Mouse (Mus musculus) adrenal gland, adult 10 weeks (tissue): ENCODE results near the gene Mapk6. TPM values are rescaled to one million over a fixed set of nuclear protein-coding genes. Genes with fewer than 3 reads are reported as not detected.

Experiments
- polyA plus RNA-seq: library from polyadenylated mRNA; stranded (reverse); fragments of 350-450 nt; fragmentation: Illumina TruSeq; extraction: RNeasy Lipid Tissue Mini Kit (QIAGEN cat#74804); gene quantifications from one replicate; pipeline ENCODE4 v1.2.3, GENCODE M21; 2014; ENCODE audit warnings: low read depth, low replicate concordance

Mapk6 gene
- 53.3 TPM for polyA plus RNA-seq

GRCm38 (mm10) chr9:75409852-75410378 lies at the start of gene Mapk6:
TSS of gene Mapk6 (minus strand) at chr9:75410005.

DNA sequence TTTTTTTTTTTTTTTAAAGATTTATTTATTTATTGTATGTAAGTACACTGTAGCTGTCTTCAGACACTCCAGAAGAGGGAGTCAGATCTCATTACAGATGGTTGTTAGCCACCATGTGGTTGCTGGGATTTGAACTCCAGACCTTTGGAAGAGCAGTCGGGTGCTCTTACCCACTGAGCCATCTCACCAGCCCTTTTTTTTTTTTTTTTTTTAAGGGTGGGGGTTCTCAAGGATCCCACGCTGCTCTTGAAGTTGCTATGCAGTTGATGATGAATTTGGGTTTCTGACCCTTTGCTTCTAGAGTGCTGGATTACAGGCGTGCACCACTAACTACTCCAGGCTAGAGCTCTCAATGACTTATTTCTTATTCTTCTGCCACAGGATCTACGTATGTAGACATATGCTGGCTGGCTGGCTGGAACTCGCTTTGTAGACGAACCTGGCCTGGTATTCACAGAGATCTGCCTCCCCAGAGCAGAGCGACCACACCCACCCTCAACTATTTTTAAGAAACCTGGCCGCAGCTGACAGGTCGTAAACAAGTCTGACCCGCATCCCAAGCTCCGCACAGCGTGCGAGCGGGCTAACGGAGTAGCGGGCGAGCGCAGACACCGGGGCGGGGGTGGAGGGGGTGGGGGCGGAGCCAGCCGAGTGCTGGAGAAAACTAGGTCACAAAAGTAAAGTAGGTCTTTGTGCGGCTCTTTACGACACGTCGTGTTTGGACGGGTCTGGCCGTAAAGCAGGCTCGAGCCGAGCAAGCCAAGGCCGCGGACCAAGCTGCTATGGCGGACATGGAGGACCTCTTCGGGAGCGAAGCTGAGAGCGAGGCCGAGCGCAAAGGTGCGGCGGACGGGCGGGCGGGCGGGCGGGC lies 31.2 kb upstream of the Mapk6 start, which contains the start of gene Leo1:
TSS of gene Leo1 (plus strand) at position 729 of the 871 bp plus-strand sequence.

GRCm38 (mm10) chr9:75347458-75347857 lies 62.3 kb downstream of the Mapk6 start, which contains the start of gene Bcl2l10:
TSS of gene Bcl2l10 (plus strand) at chr9:75347758.

Other genes with a start within 250 kb of the Mapk6 start
- gene Myo5c, start 178.0 kb downstream of the Mapk6 start, polyA plus RNA-seq, result 1.2 TPM
- gene Gnb5, start 103.7 kb downstream of the Mapk6 start, polyA plus RNA-seq, result 46.5 TPM
- not detected for gene Bcl2l10, start 62.2 kb downstream of the Mapk6 start, polyA plus RNA-seq
- 48.3 TPM for gene Leo1, start 31.5 kb upstream of the Mapk6 start, polyA plus RNA-seq
- gene Tmod3, start 149.7 kb upstream of the Mapk6 start, polyA plus RNA-seq, result 109 TPM
- 16.3 TPM for gene Tmod2, start 201.3 kb upstream of the Mapk6 start, polyA plus RNA-seq
- 18.7 TPM for gene Lysmd2, start 215.7 kb upstream of the Mapk6 start, polyA plus RNA-seq